Mouse (Mus musculus): ENCODE measurements around the gene Olfr283. TPM values are rescaled to one million over a fixed set of nuclear protein-coding genes. Genes with fewer than 3 reads are reported as not detected.

Olfr283 gene
- polyA plus RNA-seq, 1 experiment = not detected

GRCm38 (mm10) chr15:98389796-98390195 is 9.1 kb upstream of the Olfr283 start:
- H3K4me1 ChIP-seq (ENCODE audit: control insufficient read depth, insufficient read depth, insufficient read length, low read length) = no peaks in the 10 kb centered on the region
- no peak overlapping the region for H3K4me3 ChIP-seq (ENCODE audit: insufficient read depth, low read depth, low read length)
- H3K27ac ChIP-seq (replicated peaks; ENCODE audit: low read depth, low read length) = no peak overlapping the region

- no peak overlapping the region for H3K4me3 ChIP-seq (ENCODE audit: insufficient read depth, low read depth, low read length)
- H3K4me1 ChIP-seq (ENCODE audit: control insufficient read depth, insufficient read depth, insufficient read length, low read length) = no peaks in the 10 kb centered on the region
- H3K27ac ChIP-seq (replicated peaks; ENCODE audit: low read depth, low read length) = no peak overlapping the region
Measured at GRCm38 (mm10) chr15:98387621-98388020, 6.9 kb upstream of the Olfr283 start.

- no peak overlapping the region for H3K27ac ChIP-seq (replicated peaks; ENCODE audit: low read depth, low read length)
- H3K4me1 ChIP-seq (ENCODE audit: control insufficient read depth, insufficient read depth, insufficient read length, low read length) = no peaks in the 10 kb centered on the region
- H3K4me3 ChIP-seq (ENCODE audit: insufficient read depth, low read depth, low read length) = no peak overlapping the region
Measured at GRCm38 (mm10) chr15:98378209-98378608, 2.5 kb downstream of the Olfr283 start.

- no peak within 1 kb of the TSS for H3K4me3 ChIP-seq (ENCODE audit: insufficient read depth, low read depth, low read length)
- H3K4me1 ChIP-seq (ENCODE audit: control insufficient read depth, insufficient read depth, insufficient read length, low read length) = no peaks in the 10 kb centered on the region
- no peak within 1 kb of the TSS for H3K27ac ChIP-seq (replicated peaks; ENCODE audit: low read depth, low read length)
Measured at GRCm38 (mm10) chr15:98340887-98341286, 39.9 kb downstream of the Olfr283 start, which contains the start of gene Olfr284. Olfr284 (minus strand) TSS chr15:98340987.

Other genes with a start within 250 kb of the Olfr283 start
- gene Asb8, start 215.3 kb downstream of the Olfr283 start, polyA plus RNA-seq (2012; ENCODE audit: insufficient read depth, insufficient read length, missing spikeins) = 31.3 and 32.9 TPM in 2 replicates
- gene Ccdc184, start 213.8 kb downstream of the Olfr283 start, polyA plus RNA-seq (2012; ENCODE audit: insufficient read depth, insufficient read length, missing spikeins) = not detected in 2 replicates
- not detected in 2 replicates for gene Olfr288, start 185.4 kb downstream of the Olfr283 start, polyA plus RNA-seq (2012; ENCODE audit: insufficient read depth, insufficient read length, missing spikeins)
- gene Gm44579, start 160.0 kb downstream of the Olfr283 start, polyA plus RNA-seq (2012; ENCODE audit: insufficient read depth, insufficient read length, missing spikeins) = not detected in 2 replicates
- not detected in 2 replicates for gene Olfr287, start 159.9 kb downstream of the Olfr283 start, polyA plus RNA-seq (2012; ENCODE audit: insufficient read depth, insufficient read length, missing spikeins)
- not detected in 2 replicates for gene Olfr286, start 146.5 kb downstream of the Olfr283 start, polyA plus RNA-seq (2012; ENCODE audit: insufficient read depth, insufficient read length, missing spikeins)
- not detected in 2 replicates for gene H1fnt, start 123.7 kb downstream of the Olfr283 start, polyA plus RNA-seq (2012; ENCODE audit: insufficient read depth, insufficient read length, missing spikeins)
- gene Zfp641, start 84.8 kb downstream of the Olfr283 start, polyA plus RNA-seq (2012; ENCODE audit: insufficient read depth, insufficient read length, missing spikeins) = 3.6 and 4.6 TPM in 2 replicates
- not detected in 2 replicates for gene Olfr285, start 63.6 kb downstream of the Olfr283 start, polyA plus RNA-seq (2012; ENCODE audit: insufficient read depth, insufficient read length, missing spikeins)
- gene Olfr284, start 40.0 kb downstream of the Olfr283 start, polyA plus RNA-seq (2012; ENCODE audit: insufficient read depth, insufficient read length, missing spikeins) = not detected in 2 replicates
- not detected in 2 replicates for gene Olfr282, start 50.3 kb upstream of the Olfr283 start, polyA plus RNA-seq (2012; ENCODE audit: insufficient read depth, insufficient read length, missing spikeins)
- not detected in 2 replicates for gene Olfr281, start 71.6 kb upstream of the Olfr283 start, polyA plus RNA-seq (2012; ENCODE audit: insufficient read depth, insufficient read length, missing spikeins)
- not detected in 2 replicates for gene OR5BS1P, start 89.0 kb upstream of the Olfr283 start, polyA plus RNA-seq (2012; ENCODE audit: insufficient read depth, insufficient read length, missing spikeins)
- not detected in 2 replicates for gene Lalba, start 101.8 kb upstream of the Olfr283 start, polyA plus RNA-seq (2012; ENCODE audit: insufficient read depth, insufficient read length, missing spikeins)
- gene Olfr279, start 111.5 kb upstream of the Olfr283 start, polyA plus RNA-seq (2012; ENCODE audit: insufficient read depth, insufficient read length, missing spikeins) = not detected in 2 replicates
- gene Kansl2, start 153.3 kb upstream of the Olfr283 start, polyA plus RNA-seq (2012; ENCODE audit: insufficient read depth, insufficient read length, missing spikeins) = 33.1 and 38.0 TPM in 2 replicates
- gene Ccnt1, start 190.0 kb upstream of the Olfr283 start, polyA plus RNA-seq (2012; ENCODE audit: insufficient read depth, insufficient read length, missing spikeins) = 16.4 and 18.1 TPM in 2 replicates
- 5.1 and 14.0 TPM in 2 replicates for gene 4930415O20Rik, start 190.1 kb upstream of the Olfr283 start, polyA plus RNA-seq (2012; ENCODE audit: insufficient read depth, insufficient read length, missing spikeins)
- gene Adcy6, start 229.1 kb upstream of the Olfr283 start, polyA plus RNA-seq (2012; ENCODE audit: insufficient read depth, insufficient read length, missing spikeins) = 37.3 and 42.5 TPM in 2 replicates
- 0.46 and 0.95 TPM in 2 replicates for gene Cacnb3, start 249.9 kb upstream of the Olfr283 start, polyA plus RNA-seq (2012; ENCODE audit: insufficient read depth, insufficient read length, missing spikeins)